Mouse (Mus musculus): ENCODE data around the gene Lmntd1. TPM values are rescaled to one million over a fixed set of nuclear protein-coding genes. Genes with fewer than 3 reads are reported as not detected.

Lmntd1 gene
- polyA plus RNA-seq, 1 experiment from 2014 or later: 0.21 TPM

GRCm38 (mm10) chr6:145387378-145387777, 226.7 kb downstream of the Lmntd1 start:
- Histone ChIP-seq H3K4me1 (ENCODE audit: control insufficient read depth, insufficient read depth, low read length) (peaks cover 2% of the 10 kb centered on the region; the same call in 1 of the 2 replicates), H3K36me3 (ENCODE audit: control insufficient read depth, insufficient read depth, low read length) (no peaks in the 10 kb centered on the region), H3K9me3 (ENCODE audit: control insufficient read depth, low read length) (no peaks in the 10 kb centered on the region), H3K9ac (ENCODE audit: low read length) (no peak overlapping the region), H3K4me2 (ENCODE audit: low read depth) (no peak overlapping the region), H3K27ac (ENCODE audit: low read depth, low read length) (no peak overlapping the region), H3K4me3 (ENCODE audit: low read depth, low read length) (no peak overlapping the region), H3K27me3 (ENCODE audit: control insufficient read depth, insufficient read depth, low read length) (no peaks in the 10 kb centered on the region)
- DNase-seq (ENCODE audit: low spot score) (no peak), ATAC-seq (ENCODE audit: insufficient read depth, low FRiP score, low TSS enrichment) (no peak)
- WGBS: 84% methylated on average over 6 of the region's 6 CpGs

- no peak for ATAC-seq (ENCODE audit: insufficient read depth, low FRiP score, low TSS enrichment)
- Histone ChIP-seq H3K4me3 (ENCODE audit: low read depth, low read length) (no peak overlapping the region), H3K27ac (ENCODE audit: low read depth, low read length) (no peak overlapping the region), H3K9ac (ENCODE audit: low read length) (no peak overlapping the region), H3K36me3 (ENCODE audit: control insufficient read depth, insufficient read depth, low read length) (no peaks in the 10 kb centered on the region), H3K9me3 (ENCODE audit: control insufficient read depth, low read length) (no peaks in the 10 kb centered on the region), H3K4me1 (ENCODE audit: control insufficient read depth, insufficient read depth, low read length) (no peaks in the 10 kb centered on the region), H3K27me3 (ENCODE audit: control insufficient read depth, insufficient read depth, low read length) (no peaks in the 10 kb centered on the region), H3K4me2 (ENCODE audit: low read depth) (no peak overlapping the region)
- WGBS: 79% methylated on average over 12 of the region's 12 CpGs
- DNase-seq (ENCODE audit: low spot score): no peak
Measured at GRCm38 (mm10) chr6:145382586-145383380, 231.3 kb downstream of the Lmntd1 start.

GRCm38 (mm10) chr6:145380961-145381360, 233.2 kb downstream of the Lmntd1 start:
- Histone ChIP-seq H3K4me2 (ENCODE audit: low read depth) (no peak overlapping the region), H3K27me3 (ENCODE audit: control insufficient read depth, insufficient read depth, low read length) (no peaks in the 10 kb centered on the region), H3K9ac (ENCODE audit: low read length) (no peak overlapping the region), H3K9me3 (ENCODE audit: control insufficient read depth, low read length) (no peaks in the 10 kb centered on the region), H3K4me1 (ENCODE audit: control insufficient read depth, insufficient read depth, low read length) (no peaks in the 10 kb centered on the region), H3K36me3 (ENCODE audit: control insufficient read depth, insufficient read depth, low read length) (no peaks in the 10 kb centered on the region), H3K27ac (ENCODE audit: low read depth, low read length) (no peak overlapping the region), H3K4me3 (ENCODE audit: low read depth, low read length) (no peak overlapping the region)
- ATAC-seq (ENCODE audit: insufficient read depth, low FRiP score, low TSS enrichment): peak; percentile 74
- DNase-seq (ENCODE audit: low spot score): peak; percentile 39
- 61% methylated on average over 8 of the region's 8 CpGs for WGBS

GRCm38 (mm10) chr6:145379175-145379574, 234.9 kb downstream of the Lmntd1 start:
- 39% methylated on average over 6 of the region's 6 CpGs for WGBS
- H3K36me3 ChIP-seq (ENCODE audit: control insufficient read depth, insufficient read depth, low read length): no peaks in the 10 kb centered on the region
- no peak overlapping the region for H3K4me2 ChIP-seq (ENCODE audit: low read depth)
- no peak overlapping the region for H3K27ac ChIP-seq (ENCODE audit: low read depth, low read length)
- no peaks in the 10 kb centered on the region for H3K4me1 ChIP-seq (ENCODE audit: control insufficient read depth, insufficient read depth, low read length)
- ATAC-seq (ENCODE audit: insufficient read depth, low FRiP score, low TSS enrichment) (no peak), DNase-seq (ENCODE audit: low spot score) (no peak)
- H3K9me3 ChIP-seq (ENCODE audit: control insufficient read depth, low read length): no peaks in the 10 kb centered on the region
- no peak overlapping the region for H3K9ac ChIP-seq (ENCODE audit: low read length)
- H3K27me3 ChIP-seq (ENCODE audit: control insufficient read depth, insufficient read depth, low read length): no peaks in the 10 kb centered on the region
- H3K4me3 ChIP-seq (ENCODE audit: low read depth, low read length): no peak overlapping the region

- Histone ChIP-seq H3K4me3 (ENCODE audit: low read depth, low read length) (no peak overlapping the region), H3K27me3 (ENCODE audit: control insufficient read depth, insufficient read depth, low read length) (no peaks in the 10 kb centered on the region), H3K9me3 (ENCODE audit: control insufficient read depth, low read length) (no peaks in the 10 kb centered on the region), H3K36me3 (ENCODE audit: control insufficient read depth, insufficient read depth, low read length) (no peaks in the 10 kb centered on the region), H3K27ac (ENCODE audit: low read depth, low read length) (no peak overlapping the region), H3K4me2 (ENCODE audit: low read depth) (no peak overlapping the region), H3K9ac (ENCODE audit: low read length) (no peak overlapping the region), H3K4me1 (ENCODE audit: control insufficient read depth, insufficient read depth, low read length) (no peaks in the 10 kb centered on the region)
- no peak for DNase-seq (ENCODE audit: low spot score)
- no peak for ATAC-seq (ENCODE audit: insufficient read depth, low FRiP score, low TSS enrichment)
- WGBS: 63% methylated on average over 4 of the region's 4 CpGs
Measured at GRCm38 (mm10) chr6:145378689-145379088, 235.4 kb downstream of the Lmntd1 start.

- H3K4me2 ChIP-seq (ENCODE audit: low read depth): no peak overlapping the region
- H3K9ac ChIP-seq (ENCODE audit: low read length): no peak overlapping the region
- WGBS: 72% methylated on average over 2 of the region's 2 CpGs
- no peak overlapping the region for H3K27ac ChIP-seq (ENCODE audit: low read depth, low read length)
- H3K4me3 ChIP-seq (ENCODE audit: low read depth, low read length): no peak overlapping the region
- ATAC-seq (ENCODE audit: insufficient read depth, low FRiP score, low TSS enrichment): no peak
- H3K27me3 ChIP-seq (ENCODE audit: control insufficient read depth, insufficient read depth, low read length): no peaks in the 10 kb centered on the region
- DNase-seq (ENCODE audit: low spot score): no peak
- H3K9me3 ChIP-seq (ENCODE audit: control insufficient read depth, low read length): no peaks in the 10 kb centered on the region
- no peaks in the 10 kb centered on the region for H3K4me1 ChIP-seq (ENCODE audit: control insufficient read depth, insufficient read depth, low read length)
- H3K36me3 ChIP-seq (ENCODE audit: control insufficient read depth, insufficient read depth, low read length): no peaks in the 10 kb centered on the region
Measured at GRCm38 (mm10) chr6:145374372-145374771, 239.7 kb downstream of the Lmntd1 start.

- no peak overlapping the region for H3K9ac ChIP-seq (ENCODE audit: low read length)
- DNase-seq (ENCODE audit: low spot score): no peak
- H3K4me1 ChIP-seq (ENCODE audit: control insufficient read depth, insufficient read depth, low read length): no peaks in the 10 kb centered on the region
- H3K36me3 ChIP-seq (ENCODE audit: control insufficient read depth, insufficient read depth, low read length): no peaks in the 10 kb centered on the region
- no peak overlapping the region for H3K4me3 ChIP-seq (ENCODE audit: low read depth, low read length)
- ATAC-seq (ENCODE audit: insufficient read depth, low FRiP score, low TSS enrichment): no peak
- H3K27ac ChIP-seq (ENCODE audit: low read depth, low read length): no peak overlapping the region
- H3K9me3 ChIP-seq (ENCODE audit: control insufficient read depth, low read length): no peaks in the 10 kb centered on the region
- no peak overlapping the region for H3K4me2 ChIP-seq (ENCODE audit: low read depth)
- H3K27me3 ChIP-seq (ENCODE audit: control insufficient read depth, insufficient read depth, low read length): no peaks in the 10 kb centered on the region
- WGBS: 63% methylated on average over 7 of the region's 7 CpGs
Measured at GRCm38 (mm10) chr6:145373712-145374221, 240.4 kb downstream of the Lmntd1 start.

- DNase-seq (ENCODE audit: low spot score): no peak
- Histone ChIP-seq H3K36me3 (ENCODE audit: control insufficient read depth, insufficient read depth, low read length) (no peaks in the 10 kb centered on the region), H3K4me3 (ENCODE audit: low read depth, low read length) (no peak overlapping the region), H3K4me2 (ENCODE audit: low read depth) (no peak overlapping the region), H3K27ac (ENCODE audit: low read depth, low read length) (no peak overlapping the region), H3K9ac (ENCODE audit: low read length) (no peak overlapping the region), H3K9me3 (ENCODE audit: control insufficient read depth, low read length) (no peaks in the 10 kb centered on the region), H3K4me1 (ENCODE audit: control insufficient read depth, insufficient read depth, low read length) (no peaks in the 10 kb centered on the region), H3K27me3 (ENCODE audit: control insufficient read depth, insufficient read depth, low read length) (no peaks in the 10 kb centered on the region)
- ATAC-seq (ENCODE audit: insufficient read depth, low FRiP score, low TSS enrichment): no peak
- WGBS: 33% methylated on average over 2 of the region's 2 CpGs
Measured at GRCm38 (mm10) chr6:145372066-145372465, 242.1 kb downstream of the Lmntd1 start.

GRCm38 (mm10) chr6:145371586-145371985, 242.5 kb downstream of the Lmntd1 start:
- WGBS: 84% methylated on average over 4 of the region's 4 CpGs
- H3K4me1 ChIP-seq (ENCODE audit: control insufficient read depth, insufficient read depth, low read length): no peaks in the 10 kb centered on the region

More at GRCm38 (mm10) chr6:145371586-145371985, 242.5 kb downstream of the Lmntd1 start:
- no peak overlapping the region for H3K27ac ChIP-seq (ENCODE audit: low read depth, low read length)
- no peak overlapping the region for H3K4me3 ChIP-seq (ENCODE audit: low read depth, low read length)
- H3K9ac ChIP-seq (ENCODE audit: low read length): no peak overlapping the region
- no peak overlapping the region for H3K4me2 ChIP-seq (ENCODE audit: low read depth)
- DNase-seq (ENCODE audit: low spot score): no peak
- no peak for ATAC-seq (ENCODE audit: insufficient read depth, low FRiP score, low TSS enrichment)
- H3K9me3 ChIP-seq (ENCODE audit: control insufficient read depth, low read length): no peaks in the 10 kb centered on the region
- no peaks in the 10 kb centered on the region for H3K27me3 ChIP-seq (ENCODE audit: control insufficient read depth, insufficient read depth, low read length)
- no peaks in the 10 kb centered on the region for H3K36me3 ChIP-seq (ENCODE audit: control insufficient read depth, insufficient read depth, low read length)
